Mouse (Mus musculus) MEL-GATA-1-ER (cell line): ENCODE data around the gene Ccl11.

Experiments used
- DNase-seq: peaks from one replicate; pipeline ENCODE4 v3.0.0-alpha.2; 2012; ENCODE audit warnings: low read depth; ENCODE audit errors: extremely low read depth

Ccl11 gene

DNA sequence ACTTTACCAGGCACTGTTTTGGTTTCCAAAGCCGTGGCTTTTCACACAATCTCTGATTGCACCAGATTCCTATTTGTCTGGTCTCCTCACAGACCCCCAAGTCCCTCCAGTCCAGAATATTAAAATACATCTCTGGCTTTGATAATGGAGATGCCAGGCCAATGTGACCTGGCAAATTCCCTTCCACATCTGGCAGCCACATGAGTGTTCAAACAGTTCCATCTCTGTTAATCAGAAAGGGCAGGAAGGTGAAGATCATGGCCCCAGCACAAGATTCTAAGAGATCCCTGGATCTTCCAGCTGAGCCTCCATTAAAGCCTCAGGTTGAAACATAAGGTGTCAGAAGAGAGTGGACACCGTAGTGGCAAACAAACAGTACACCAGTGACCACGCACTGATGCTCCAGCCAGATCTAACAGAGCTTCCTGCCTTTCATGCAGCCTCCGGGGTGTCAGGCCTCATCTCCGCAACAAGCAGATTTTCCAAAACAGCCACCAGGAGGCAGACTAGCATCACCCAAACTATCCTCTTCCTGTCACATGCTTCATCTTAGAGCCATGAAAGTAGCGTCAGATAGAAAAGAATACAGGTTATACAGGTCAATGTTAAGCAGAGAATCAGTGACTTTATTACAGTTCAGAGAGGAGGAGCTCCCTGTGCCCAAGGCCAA is 9.7 kb upstream of the Ccl11 start:
- DNase-seq = no peak

DNA sequence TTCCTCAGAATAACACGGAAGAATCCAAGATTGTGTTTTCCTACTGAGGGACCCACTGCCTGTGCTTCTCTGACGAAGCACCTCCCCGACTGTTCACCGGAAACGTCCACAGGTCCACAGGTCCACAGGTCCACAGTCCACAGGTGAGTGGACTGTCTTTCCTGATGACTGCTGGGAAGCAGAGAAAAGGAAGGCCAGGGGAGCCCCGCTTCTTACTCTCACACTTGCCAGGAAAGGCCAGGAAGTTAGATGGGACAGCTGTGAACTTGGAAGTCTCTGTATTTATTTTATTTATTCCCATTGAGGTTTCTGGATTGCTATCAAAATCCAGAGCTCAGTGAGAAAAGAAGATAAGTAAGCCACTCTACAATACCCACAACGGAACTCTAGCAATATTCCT is 3.8 kb upstream of the Ccl11 start:
- DNase-seq = no peak

DNA sequence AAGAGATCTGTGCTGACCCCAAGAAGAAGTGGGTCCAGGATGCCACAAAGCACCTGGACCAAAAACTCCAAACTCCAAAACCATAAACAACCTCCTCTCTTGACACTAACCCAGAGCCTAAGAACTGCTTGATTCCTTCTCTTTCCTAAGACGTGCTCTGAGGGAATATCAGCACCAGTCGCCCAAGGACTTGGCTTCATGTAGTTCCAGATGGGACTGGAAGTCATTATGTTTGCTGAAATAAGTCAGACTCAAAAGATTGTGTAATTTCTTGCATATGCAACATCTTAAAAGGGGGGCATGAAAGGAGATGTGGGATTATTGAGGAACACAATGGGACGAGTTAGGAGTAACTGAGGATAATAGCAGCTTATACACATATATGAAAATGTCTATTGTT is 4.6 kb downstream of the Ccl11 start:
- DNase-seq = no peak

DNA sequence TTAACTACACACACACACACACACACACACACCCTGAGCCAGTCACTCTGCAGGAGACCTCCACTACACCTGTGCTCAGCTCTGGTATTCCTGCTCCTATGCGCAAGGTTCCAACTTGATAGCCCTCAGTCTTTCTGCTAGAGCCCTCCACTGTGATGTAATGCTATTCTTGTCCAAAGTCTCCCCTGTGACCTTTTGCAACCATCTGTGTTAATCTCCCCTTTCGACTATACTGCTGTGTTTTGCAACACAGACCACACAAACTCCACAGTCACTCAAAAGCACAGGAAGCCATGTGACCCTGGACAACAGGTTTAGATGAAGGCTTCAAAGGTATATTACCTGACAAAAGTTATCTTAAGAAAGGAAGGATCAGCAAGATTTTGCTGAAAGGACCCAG is 5.8 kb downstream of the Ccl11 start:
- DNase-seq = no peak

DNA sequence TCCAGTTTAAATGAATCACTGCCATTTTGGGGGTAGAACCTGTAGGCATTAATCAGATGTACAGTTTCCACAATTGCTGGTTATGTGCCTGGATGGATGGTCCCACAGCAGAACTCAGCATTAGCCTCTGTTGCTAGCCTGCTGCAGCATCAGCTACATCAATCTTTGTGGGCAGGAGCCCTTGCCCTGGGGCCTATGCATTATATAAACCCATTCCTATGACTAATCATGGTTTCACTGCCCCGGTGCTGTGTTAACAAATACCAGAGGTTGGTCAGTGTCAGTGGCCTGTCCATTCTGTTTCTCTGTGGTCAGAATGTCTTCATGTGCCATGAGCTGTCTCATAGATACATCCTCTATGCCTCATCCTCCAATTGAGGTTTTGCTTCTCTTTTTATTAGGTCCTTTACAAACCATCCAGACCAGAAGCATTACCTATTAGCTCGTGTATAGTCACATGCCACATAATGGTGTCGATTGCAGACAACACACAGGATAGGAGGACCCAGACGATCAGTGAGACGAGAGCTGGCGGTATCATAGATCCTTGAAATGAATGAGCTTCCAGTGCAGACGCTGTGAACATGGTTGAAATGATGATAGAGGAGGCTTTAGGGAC is 9.4 kb downstream of the Ccl11 start:
- DNase-seq = no peak

DNA sequence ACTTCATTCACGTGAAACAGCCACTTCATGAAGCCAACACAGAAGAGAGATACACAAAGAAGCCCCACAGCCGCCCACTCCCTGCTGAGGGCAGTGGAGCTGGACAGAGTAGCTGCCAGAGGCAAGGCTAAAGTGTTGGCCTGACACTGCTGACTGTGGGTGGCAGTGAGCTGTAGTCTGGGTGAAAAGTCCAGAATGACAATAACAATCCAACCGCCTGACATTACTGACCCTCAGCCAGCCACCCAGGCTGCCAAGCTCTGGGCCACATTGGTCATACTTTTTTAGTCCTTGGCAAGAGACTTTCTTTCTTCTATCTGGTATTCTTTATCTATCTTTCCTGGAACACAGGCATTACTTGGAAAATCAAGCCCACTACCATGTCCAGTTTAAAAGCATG is 13.5 kb downstream of the Ccl11 start:
- DNase-seq = no peak

DNA sequence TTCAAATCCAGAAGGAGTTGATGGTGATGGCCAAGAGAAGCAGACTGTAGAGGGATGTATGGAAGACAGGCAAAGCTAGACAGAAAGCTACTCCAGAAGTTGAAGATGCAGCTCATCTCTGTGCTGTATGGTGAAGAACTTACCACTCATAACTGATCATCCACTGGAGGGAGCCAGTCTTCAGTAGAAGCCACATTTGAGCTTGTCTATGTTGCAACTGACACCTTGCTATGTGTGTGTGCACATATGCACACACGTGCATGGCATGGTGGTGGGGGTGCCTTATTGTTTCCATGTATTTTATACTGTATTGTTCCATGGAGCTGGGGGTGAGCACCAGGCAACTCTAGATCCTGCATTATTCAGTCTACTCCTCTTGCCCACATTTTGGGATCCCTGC is 14.8 kb downstream of the Ccl11 start:
- DNase-seq = no peak

DNA sequence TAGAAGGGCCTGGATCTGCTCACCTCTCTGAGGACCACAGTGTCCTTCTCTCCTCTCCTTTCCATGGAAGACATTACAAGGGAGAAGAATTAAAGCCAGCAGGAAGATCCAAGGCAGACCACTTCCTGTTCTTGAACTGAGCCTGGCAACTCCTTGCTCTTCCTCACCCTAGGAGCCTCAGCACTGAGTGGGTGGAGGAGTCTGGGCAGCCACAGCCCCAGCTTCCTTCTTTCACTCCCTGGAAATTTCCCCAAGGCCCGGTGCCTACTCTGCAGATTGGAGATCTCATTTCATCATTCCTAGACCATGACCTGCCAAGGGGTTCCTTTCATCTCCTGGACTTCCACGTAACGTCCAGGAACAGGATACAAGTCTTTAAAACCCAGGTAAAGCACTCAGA is 15.4 kb downstream of the Ccl11 start:
- DNase-seq = no peak

DNA sequence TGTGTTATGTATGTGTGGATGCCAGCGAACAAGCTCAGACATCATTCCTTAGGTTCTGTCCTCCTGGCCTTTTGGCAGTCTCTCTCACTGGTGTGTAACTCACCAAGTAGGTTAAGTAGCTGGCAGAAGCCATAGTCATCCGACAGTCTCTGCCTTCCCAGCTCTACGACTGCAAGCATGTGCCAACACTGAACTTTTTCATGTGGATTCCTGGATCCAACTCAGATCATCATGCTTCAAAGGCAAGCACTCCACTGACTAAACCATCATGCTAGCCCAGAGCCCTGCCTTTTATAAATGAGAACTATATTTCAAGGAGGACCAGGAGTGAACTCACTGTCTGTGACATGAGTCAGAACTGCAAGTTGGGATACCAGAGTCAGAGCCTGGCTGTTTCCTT is 16.1 kb downstream of the Ccl11 start:
- DNase-seq = no peak

DNA sequence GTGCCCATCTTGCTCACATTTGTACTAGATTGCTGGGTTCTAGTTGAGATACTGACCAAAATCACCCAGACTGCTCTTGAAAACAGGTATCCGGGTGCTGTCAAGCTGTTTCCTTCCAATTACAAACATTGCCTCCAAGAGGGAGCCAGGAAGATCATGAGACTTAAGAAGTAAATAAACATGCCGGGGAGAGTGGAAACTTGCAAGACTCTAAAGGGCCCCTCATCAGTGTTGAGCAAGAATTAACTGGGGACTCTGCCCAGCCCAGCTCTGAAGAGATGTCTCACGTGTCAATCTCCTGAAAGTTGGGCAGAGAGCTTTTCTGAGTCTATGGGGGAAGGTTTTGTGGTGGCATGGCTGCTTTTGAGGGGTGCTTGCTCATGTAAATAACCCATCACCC is 19.4 kb downstream of the Ccl11 start:
- no peak for DNase-seq

DNA sequence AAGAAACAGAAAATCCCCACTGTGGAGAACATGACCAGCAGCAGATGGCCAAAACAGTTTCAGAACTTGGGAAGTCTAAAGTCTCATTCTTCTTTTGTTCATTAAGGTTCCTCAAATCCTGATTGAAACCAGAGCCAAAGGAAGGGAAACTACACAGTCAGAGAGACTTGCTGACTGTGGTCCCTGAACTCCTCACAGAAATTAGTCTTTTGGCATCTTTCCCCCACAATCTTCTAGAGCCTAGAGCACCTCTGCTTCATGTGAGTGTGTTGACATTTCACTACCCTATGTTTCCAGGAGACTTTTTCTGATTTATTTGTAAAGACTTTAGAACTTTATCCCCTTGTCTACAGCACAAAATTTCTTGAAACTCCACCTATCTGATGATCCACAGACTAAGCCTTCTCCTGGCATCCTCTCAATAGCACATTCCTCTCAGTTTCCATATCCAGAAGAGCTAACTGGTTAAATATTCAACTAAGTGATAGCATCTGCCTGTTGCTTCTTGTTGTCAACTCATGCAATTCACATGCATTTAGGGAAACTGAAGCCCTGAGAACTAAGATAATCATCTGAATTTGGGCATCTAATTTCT is 20.6 kb downstream of the Ccl11 start:
- DNase-seq = no peak

DNA sequence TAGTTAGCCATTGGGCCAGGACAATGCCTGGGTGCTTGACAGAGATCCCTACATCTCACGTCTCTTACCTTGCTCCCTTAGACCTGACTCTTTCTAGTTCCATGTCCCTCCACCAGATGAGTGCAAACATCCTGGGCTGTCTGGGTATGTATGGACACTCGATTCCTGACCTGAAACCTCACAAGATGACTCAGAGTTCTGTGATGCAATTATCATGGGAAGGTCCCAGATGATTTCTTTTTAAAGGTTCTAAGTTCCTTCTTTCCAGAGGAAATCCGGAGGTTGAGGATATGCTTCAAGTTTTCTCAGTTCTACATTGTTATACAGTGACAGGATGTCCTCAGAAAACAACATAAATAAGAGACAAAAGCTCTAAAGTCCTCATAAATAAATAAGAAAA is 23.2 kb downstream of the Ccl11 start:
- DNase-seq = no peak

DNA sequence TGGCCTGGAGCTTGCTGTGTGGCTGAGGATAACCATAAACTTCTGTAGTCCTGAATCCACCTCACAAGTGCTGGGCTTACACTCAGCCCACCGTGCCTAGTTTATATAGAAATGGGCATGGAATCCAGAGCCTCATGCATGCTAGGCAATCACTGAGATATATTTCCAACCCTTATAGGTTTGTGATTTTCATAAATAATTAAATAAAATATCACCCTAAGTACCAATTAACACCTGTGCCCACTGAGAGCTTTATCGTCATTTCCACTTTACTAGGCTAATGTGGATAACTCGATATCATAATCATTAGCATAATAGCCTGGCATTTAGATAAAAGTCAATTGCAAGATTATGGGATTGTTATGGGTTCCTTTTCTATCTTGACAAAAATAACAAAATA is 26.7 kb downstream of the Ccl11 start:
- no peak for DNase-seq

DNA sequence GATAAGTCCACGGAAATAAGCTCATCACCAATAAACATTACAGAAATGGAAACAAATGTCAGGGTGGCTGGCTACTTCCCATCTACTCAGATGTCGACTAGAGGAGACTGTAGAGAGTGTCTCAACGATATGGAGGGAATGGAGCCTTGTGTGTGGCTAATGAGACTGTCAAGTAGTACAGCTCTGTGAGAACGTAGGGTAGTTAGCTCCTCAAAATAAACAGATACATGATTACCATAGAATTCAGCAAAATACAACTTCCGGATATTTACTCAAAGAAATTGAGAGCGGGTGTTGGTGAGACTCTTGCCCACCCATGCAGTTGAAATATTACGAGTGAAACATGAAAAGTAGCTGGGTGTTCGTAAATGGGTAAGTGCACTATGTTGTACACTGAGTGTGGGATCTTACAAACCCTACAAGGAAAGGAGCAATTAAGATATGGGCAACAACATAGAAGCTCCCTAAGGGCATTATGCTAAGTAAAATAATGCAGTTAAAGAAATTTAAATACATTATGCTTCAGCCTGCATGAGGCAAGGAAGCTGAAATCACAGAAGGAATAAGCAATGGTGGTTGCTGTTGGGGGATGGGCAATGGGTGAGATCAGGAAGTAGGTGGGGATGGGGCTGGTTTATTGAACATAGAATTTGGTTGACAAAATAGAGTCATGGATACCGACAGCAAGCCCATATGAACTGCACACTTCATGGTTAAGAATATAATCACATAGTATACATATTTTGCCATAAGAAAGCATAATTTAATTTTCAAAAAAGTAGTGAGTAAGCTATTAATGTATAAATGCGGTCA is 42.1 kb downstream of the Ccl11 start:
- DNase-seq = no peak

DNA sequence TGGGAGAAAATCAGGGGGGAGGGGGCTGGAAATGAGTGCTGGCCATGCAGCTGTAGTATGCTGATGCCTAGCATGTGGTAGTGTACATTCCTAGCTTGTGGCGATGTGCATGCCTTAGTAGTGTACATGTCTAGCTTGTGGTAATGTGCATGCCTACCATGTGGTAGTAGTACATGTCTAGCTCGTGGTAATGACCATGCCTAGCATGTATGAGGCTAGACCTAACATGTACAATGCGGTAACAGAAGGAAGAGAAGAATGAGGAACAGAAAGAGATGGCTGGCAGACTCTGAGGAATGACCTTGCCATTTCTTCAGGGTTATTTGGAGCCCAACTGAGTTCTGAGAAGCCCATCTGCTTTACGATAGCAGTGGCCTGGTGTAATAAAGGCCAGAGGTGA is 43.5 kb downstream of the Ccl11 start:
- no peak for DNase-seq

DNA sequence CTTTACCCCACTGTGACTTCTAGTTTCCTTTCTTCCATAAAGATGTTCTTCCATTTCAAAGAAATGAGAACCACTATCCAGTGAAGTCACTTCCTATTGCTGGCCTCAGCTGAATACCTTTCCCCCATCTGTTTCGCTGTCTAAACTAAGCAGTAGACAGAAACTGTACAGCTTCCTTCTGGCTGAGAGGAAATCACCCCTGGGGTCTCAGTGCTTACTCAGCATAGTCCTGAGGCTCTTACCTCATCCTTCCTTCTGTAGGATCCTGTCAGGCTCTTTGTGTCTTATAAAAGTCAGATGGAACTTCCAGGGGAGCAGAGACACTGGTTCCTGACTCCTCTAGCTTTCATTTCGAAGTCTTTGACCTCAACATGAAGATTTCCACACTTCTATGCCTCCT is 43.9 kb downstream of the Ccl11 start, which contains the start of gene Ccl12:
Gene Ccl12 (plus strand): TSS at position 317 of the 400 bp plus-strand sequence.
- no peak for DNase-seq

DNA sequence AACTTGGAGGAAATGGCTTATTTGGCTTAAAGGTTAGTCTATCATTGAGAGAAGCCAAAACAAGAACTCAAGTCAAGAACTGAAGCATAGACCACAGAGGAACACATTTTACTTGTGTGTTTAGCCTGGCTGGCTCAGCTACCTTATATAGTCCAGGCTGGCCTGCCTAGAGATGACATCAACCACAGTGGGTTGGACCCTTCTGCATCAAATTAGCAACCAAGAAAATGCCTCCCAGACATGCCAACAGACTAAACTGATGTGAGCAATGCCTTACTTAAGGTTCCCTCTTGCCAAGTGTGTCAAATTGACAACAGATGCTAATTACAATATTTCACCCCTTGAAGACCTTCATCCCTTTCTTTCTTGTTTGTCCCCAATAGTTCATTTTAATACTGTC is 52.0 kb downstream of the Ccl11 start:
- DNase-seq = no peak

DNA sequence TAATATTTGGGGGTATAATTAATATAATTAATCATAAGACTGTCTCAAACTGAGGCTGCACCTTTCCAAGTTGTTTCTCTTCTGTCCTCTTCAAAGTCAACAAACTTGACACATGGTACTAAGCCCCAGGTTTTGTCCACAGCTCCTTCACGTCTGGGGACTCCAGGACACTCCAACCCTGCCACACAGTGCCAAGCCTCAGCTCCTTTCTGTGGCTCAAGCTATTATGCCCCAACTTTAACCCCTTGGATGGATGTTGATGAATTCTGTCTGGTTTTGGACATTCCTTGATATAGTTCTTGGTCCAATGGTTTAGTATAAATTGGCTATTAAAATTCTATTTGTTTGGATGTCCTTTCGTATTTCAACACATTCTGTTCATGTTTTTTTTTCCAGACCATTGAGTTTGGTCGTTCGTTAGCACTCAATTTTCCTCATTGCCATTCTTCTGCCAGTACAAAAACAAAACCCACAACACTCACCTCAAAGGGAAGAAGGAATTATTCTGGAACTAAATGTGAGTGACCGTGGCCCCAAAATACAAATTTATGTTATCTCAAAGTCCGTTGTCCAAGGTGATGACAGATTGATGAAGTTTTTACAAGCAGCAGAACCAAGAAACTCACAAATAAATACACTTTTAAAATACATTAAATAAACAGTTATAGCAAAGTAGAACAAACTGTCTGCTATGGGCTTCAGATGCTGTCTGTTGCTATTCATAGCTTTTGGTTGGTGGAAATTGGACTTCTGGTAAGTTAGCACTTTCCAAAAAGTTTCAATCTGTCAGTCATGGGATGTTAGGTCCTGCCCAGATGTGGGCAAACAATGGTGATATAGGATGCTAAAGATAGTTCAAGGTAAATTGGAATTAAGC is 53.0 kb downstream of the Ccl11 start:
- DNase-seq = no peak
